Mouse (Mus musculus) hindlimb bud, embryonic 11.5 days (tissue): ENCODE results near the gene Aoah.

Source experiments
- DNase-seq: peaks from one replicate; pipeline ENCODE4 v3.0.0-alpha.2; 2012; ENCODE audit warnings: low read depth, low spot score; ENCODE audit errors: extremely low spot score

Aoah gene

DNA sequence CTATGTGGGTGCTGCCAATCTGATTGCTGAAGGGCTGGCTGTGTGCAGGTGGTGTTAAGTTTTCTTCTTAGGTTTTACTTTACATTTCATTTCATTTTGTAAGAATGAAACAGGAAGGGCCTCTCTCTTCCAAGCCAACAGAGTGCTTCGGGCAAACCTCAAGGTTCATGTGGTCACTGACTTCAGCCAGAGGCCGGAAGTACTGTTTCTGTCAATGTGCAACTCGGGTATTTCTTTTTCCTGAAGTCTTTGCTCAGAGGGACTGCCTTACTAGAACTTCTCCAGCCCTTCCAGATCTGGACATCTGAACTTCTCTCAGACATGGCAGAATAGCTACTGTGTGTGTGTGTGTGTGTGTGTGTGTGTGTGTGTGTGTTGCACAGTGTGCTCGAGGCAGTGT, at the start of gene Aoah:
TSS of gene Aoah (plus strand) at position 213 of the 400 bp plus-strand sequence.
- no peak for DNase-seq

DNA sequence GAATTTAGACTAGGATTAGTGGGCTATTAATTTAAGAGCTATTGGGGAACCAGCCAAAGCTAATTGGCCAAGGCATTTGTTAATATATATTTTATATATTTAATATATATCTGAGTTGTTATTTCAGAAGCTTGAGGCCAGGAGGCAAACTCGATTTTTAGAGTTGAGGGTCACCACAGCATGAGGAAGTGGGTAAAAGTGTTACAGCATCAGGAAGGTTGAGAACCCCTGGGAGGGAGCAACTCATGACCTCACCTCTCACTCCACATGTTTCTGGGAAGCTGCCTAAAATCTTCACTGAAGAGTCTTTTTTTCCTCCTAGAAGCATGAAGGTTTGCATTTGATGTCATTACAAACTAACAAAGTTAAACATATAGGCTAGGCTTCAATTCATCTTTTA, 39.1 kb upstream of the Aoah start:
- DNase-seq: no peak

DNA sequence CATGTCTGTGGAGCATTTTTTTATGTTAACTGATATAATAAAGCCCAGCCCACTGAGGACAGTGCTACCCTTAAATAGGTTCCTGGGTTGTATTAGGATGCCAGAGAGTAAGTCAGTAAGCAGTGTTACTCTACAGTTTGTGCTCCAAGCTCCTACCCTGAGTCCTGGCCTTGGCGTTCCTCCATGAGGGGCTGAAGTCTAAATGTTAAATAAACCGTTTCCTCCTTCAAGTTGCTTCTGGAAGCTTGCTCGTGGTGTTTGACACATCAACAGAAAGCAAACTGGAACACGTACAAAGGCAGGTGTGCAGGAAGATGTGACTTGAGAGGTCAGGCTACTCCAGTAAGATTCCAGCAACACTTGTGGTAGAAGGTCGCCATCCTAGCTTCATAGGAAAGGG, 10.3 kb upstream of the Aoah start:
- DNase-seq: no peak

- DNase-seq: no peak
These were observed 9.9 kb upstream of the Aoah start for GRCm38 (mm10) chr13:20784060-20784459.

- DNase-seq: no peak
These were observed 8.0 kb upstream of the Aoah start for GRCm38 (mm10) chr13:20785960-20786359.

GRCm38 (mm10) chr13:20786825-20787245, 7.1 kb upstream of the Aoah start:
- DNase-seq: no peak

- no peak for DNase-seq
These were observed 6.0 kb upstream of the Aoah start for GRCm38 (mm10) chr13:20787952-20788351.

- DNase-seq: no peak
These were observed 2.7 kb downstream of the Aoah start for GRCm38 (mm10) chr13:20796651-20797050.

DNA sequence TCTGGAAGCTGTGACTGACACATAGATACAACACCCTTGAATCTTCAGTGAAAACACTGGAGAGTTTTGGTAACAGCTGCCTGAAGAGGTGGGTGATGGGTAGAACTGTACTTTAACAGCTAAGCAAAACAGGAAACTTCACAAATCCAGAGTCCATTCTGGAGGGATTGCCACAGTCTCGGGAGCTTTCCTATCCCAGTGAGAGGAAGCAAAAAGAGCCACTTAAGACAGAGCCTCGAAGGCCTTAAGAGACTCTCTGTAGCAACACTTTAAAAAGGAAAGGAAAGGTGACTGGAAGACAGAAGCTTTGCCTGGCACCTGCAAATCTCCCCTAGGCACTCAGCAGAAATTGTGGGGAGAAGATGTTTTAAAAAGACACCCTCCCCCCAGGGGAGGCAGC, 4.6 kb downstream of the Aoah start:
- DNase-seq: no peak

- DNase-seq: no peak
These were observed 5.9 kb downstream of the Aoah start for GRCm38 (mm10) chr13:20799772-20800171.

- no peak for DNase-seq
These were observed 6.7 kb downstream of the Aoah start for GRCm38 (mm10) chr13:20800569-20800968.

- DNase-seq: no peak
These were observed 18.0 kb downstream of the Aoah start for GRCm38 (mm10) chr13:20811782-20812406.

DNA sequence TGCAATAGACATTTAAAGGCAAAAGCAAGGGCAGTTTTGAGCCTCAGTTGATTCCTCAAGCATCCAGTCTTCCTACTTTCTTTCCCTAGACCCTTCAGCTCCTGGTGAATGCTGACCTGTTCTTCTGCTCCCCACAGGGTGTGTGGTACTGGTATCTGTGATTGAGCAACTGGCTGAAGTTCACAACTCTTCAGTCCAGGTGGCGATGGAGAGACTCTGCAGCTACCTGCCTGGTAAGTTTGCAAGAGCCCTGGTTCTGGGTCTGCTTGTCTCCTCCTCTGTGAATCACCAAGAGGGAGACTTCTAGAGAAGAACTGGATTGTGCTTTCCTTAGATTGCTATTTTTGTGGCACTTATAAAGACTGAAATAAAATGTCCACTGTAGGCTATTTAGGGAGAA, 22.5 kb downstream of the Aoah start:
- DNase-seq: no peak

GRCm38 (mm10) chr13:20820712-20821328, 26.9 kb downstream of the Aoah start:
- DNase-seq: no peak

- DNase-seq: no peak
These were observed 34.8 kb downstream of the Aoah start for GRCm38 (mm10) chr13:20828728-20829127.

GRCm38 (mm10) chr13:20829181-20829900, 35.4 kb downstream of the Aoah start:
- DNase-seq: no peak

DNA sequence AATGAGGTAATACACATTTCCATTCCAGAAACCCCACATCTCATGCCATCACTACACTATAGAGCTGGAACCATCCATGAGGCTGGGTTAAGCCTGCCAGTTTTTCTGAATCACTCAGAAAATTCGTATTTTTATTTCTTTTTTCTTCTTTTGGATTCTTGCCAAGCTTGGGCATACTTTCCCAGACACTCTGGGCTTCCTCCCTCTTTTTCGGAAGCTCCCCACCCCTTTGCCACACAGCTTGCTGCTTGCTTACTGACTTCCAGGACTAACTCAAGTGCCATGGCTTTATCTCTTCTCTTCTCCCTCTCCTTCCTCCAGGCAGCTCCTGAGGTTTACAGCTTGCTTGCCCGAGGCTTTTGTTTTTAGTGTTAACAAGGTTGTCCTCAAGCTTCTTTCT, 62.0 kb downstream of the Aoah start:
- no peak for DNase-seq

- DNase-seq: no peak
These were observed 105.5 kb downstream of the Aoah start for GRCm38 (mm10) chr13:20899372-20899771.

DNA sequence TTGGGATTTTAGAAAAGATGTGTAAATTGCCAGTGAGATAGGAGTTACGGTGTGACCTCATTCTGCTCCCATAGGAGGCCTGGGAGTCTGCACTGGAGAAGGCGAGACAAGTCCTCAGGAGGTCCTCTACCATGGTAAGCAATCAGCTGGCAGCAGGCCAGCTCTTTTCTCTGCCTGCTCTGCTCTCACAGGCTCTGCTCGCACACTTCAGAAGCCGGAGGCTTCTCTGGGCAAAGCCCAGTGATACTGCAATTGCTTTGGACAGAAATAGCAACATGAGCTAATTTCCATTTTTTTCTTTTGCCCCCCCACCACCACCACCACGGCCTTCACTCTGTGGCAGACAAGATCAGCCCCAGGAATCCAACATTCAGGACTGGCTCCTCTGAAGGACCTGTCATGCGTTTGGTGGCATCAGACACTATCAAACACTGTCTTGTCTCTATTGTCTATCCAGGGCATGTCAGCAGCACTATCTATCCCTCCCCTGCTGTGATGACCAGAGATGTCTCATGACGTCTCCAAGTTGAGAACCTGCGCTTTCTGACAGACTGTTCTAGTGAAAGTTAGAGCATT, 106.6 kb downstream of the Aoah start:
- no peak for DNase-seq

- no peak for DNase-seq
These were observed 107.1 kb downstream of the Aoah start for GRCm38 (mm10) chr13:20900972-20901457.

GRCm38 (mm10) chr13:20901634-20902135, 107.8 kb downstream of the Aoah start:
- DNase-seq: no peak

- no peak for DNase-seq
These were observed 110.2 kb downstream of the Aoah start for GRCm38 (mm10) chr13:20904118-20904517.
